Mouse (Mus musculus) liver, embryonic 11.5 days (tissue): ENCODE data around the gene Slc27a2. TPM values are rescaled to one million over a fixed set of nuclear protein-coding genes. Genes with fewer than 3 reads are reported as not detected.

ENCODE experiments used
- ATAC-seq: fragments of 200-750 bp; cut with Nextera tagmentation; replicated peaks from 2 replicates; pipeline ENCODE4 v1.8.0; 2017; ENCODE audit warnings: moderate number of reproducible peaks, mild to moderate bottlenecking, moderate TSS enrichment, moderate library complexity; ENCODE audit not compliant: low FRiP score
- DNase-seq: peaks from one replicate; pipeline ENCODE4 v3.0.0-alpha.2; 2017; ENCODE audit warnings: low spot score
- H3K27ac ChIP-seq: fragments of 300-500 bp; sonication (generic); 2 replicates; pipeline ENCODE4 v1.5.1; 2014; ENCODE audit warnings: mild to moderate bottlenecking, low read depth, low read length, control low read depth
- H3K27me3 ChIP-seq: fragments of 300-500 bp; sonication (generic); replicated peaks from 2 replicates; pipeline ENCODE4 v1.6.1; 2014; ENCODE audit warnings: low read length, mixed read lengths; ENCODE audit not compliant: control insufficient read depth, insufficient read depth
- H3K36me3 ChIP-seq: fragments of 300-500 bp; sonication (generic); 2 replicates; pipeline ENCODE4 v1.6.1; 2014; ENCODE audit warnings: mild to moderate bottlenecking, low read length, moderate library complexity, mixed read lengths; ENCODE audit not compliant: control insufficient read depth, insufficient read depth
- H3K4me1 ChIP-seq: fragments of 300-500 bp; sonication (generic); replicated peaks from 2 replicates; pipeline ENCODE4 v1.6.1; 2014; ENCODE audit warnings: low read length, mixed read lengths; ENCODE audit not compliant: control insufficient read depth, insufficient read depth
- H3K4me2 ChIP-seq: fragments of 300-500 bp; sonication (generic); 2 replicates; pipeline ENCODE4 v1.6.1; 2014; ENCODE audit warnings: mild to moderate bottlenecking, control low read depth, moderate library complexity
- H3K4me3 ChIP-seq: fragments of 300-500 bp; sonication (generic); 2 replicates; pipeline ENCODE4 v1.5.1; 2014; ENCODE audit warnings: low read depth, low read length, control low read depth
- H3K9ac ChIP-seq: fragments of 300-500 bp; sonication (generic); 2 replicates; pipeline ENCODE4 v1.6.1; 2014; ENCODE audit warnings: low read depth, low read length, control low read depth
- H3K9me3 ChIP-seq: fragments of 300-500 bp; sonication (generic); 2 replicates; pipeline ENCODE4 v1.6.1; 2016; ENCODE audit warnings: low read length, inconsistent platforms, mixed read lengths; ENCODE audit not compliant: control insufficient read depth
- WGBS: fragments of 180-500 bp; shearing (Covaris S2); extraction: QIAGEN DNeasy Blood & Tissue Kit; methylation state at CpG from one replicate; pipeline ENCODE4 v1.1.7; 2014; 5-methylcytosine and 5-hydroxymethylcytosine counted together
- polyA plus RNA-seq: library from polyadenylated mRNA; unstranded; fragments of >200 nt; fragmentation: Nextera tagmentation; extraction: Ambion mirVana; gene quantifications from 2 replicates; pipeline ENCODE4 v1.2.1, GENCODE M21; 2014

The Slc27a2 gene
- polyA plus RNA-seq, 1 experiment from 2014 or later: 39.0 TPM

GRCm38 (mm10) chr2:126623138-126623537 lies 70.9 kb downstream of the Slc27a2 start:
- DNase-seq (no peak), ATAC-seq (no peak)
- no peaks in the 10 kb centered on the region for H3K9me3 ChIP-seq
- H3K27ac ChIP-seq: no peak overlapping the region
- H3K9ac ChIP-seq: no peak overlapping the region
- H3K4me3 ChIP-seq: no peak overlapping the region
- H3K27me3 ChIP-seq: no peaks in the 10 kb centered on the region
- no peak overlapping the region for H3K4me2 ChIP-seq
- H3K4me1 ChIP-seq: 0 out of 2 replicates have a peak, but pooled peaks cover 5% of the 10 kb centered on the region
- no peaks in the 10 kb centered on the region; the same call in 1 of the 2 replicates for H3K36me3 ChIP-seq

- peaks cover 5% of the 10 kb centered on the region for H3K36me3 ChIP-seq
- H3K27ac ChIP-seq: no peak overlapping the region
- H3K9me3 ChIP-seq: no peaks in the 10 kb centered on the region
- 85% methylated on average over 9 of the region's 9 CpGs for WGBS
- no peak for DNase-seq
- no peak overlapping the region for H3K9ac ChIP-seq
- no peak for ATAC-seq
- H3K4me3 ChIP-seq: no peak overlapping the region
- H3K4me1 ChIP-seq: no peaks in the 10 kb centered on the region
- H3K4me2 ChIP-seq: no peak overlapping the region
- no peaks in the 10 kb centered on the region for H3K27me3 ChIP-seq
These were observed 76.3 kb downstream of the Slc27a2 start for GRCm38 (mm10) chr2:126628455-126628995.

- WGBS: 76% methylated on average over 2 of the region's 2 CpGs
- Histone ChIP-seq H3K4me2 (no peak overlapping the region), H3K27me3 (no peaks in the 10 kb centered on the region), H3K9ac (no peak overlapping the region), H3K27ac (no peak overlapping the region), H3K4me1 (peaks cover 6% of the 10 kb centered on the region), H3K36me3 (peaks cover 10% of the 10 kb centered on the region; the same call in 1 of the 2 replicates), H3K4me3 (no peak overlapping the region), H3K9me3 (no peaks in the 10 kb centered on the region)
- no peak for ATAC-seq
- DNase-seq: no peak
These were observed 81.0 kb downstream of the Slc27a2 start for GRCm38 (mm10) chr2:126633165-126633564.

- Histone ChIP-seq H3K27me3 (no peaks in the 10 kb centered on the region), H3K4me1 (peaks cover 6% of the 10 kb centered on the region), H3K9me3 (no peaks in the 10 kb centered on the region; the same call in 1 of the 2 replicates), H3K4me2 (peak overlapping the region; percentile 34), H3K36me3 (peaks cover 22% of the 10 kb centered on the region), H3K4me3 (no peak overlapping the region), H3K27ac (no peak overlapping the region), H3K9ac (no peak overlapping the region)
- 63% methylated on average over 12 of the region's 12 CpGs for WGBS
- DNase-seq (no peak), ATAC-seq (peak; percentile 76)
These were observed 84.0 kb downstream of the Slc27a2 start for GRCm38 (mm10) chr2:126635939-126636823.

Other genes starting within 250 kb of the Slc27a2 start
- gene Atp8b4, start 51.7 kb upstream of the Slc27a2 start, polyA plus RNA-seq: 2.2 TPM in 2 replicates
- gene Hdc, start 66.9 kb downstream of the Slc27a2 start, polyA plus RNA-seq: 7.4 and 9.4 TPM in 2 replicates
- gene Gabpb1, start 123.9 kb downstream of the Slc27a2 start, polyA plus RNA-seq: 41.0 and 46.4 TPM in 2 replicates
- gene Usp8, start 154.9 kb downstream of the Slc27a2 start, polyA plus RNA-seq: 38.3 and 42.4 TPM in 2 replicates
- gene Usp50, start 231.1 kb downstream of the Slc27a2 start, polyA plus RNA-seq: 3.0 and 3.8 TPM in 2 replicates